Mouse (Mus musculus): Measurements from ENCODE around the gene Cab39. TPM values are rescaled to one million over a fixed set of nuclear protein-coding genes. Genes with fewer than 3 reads are reported as not detected.
"Not testable (repeated sequence)": the region's sequence is repeated elsewhere in the genome, so short reads cannot be mapped to it uniquely, and the experiment has no call there.

Cab39 gene
- total and polyA plus RNA-seq, 3 experiments: 90.2 to 239 (median 111) TPM

DNA sequence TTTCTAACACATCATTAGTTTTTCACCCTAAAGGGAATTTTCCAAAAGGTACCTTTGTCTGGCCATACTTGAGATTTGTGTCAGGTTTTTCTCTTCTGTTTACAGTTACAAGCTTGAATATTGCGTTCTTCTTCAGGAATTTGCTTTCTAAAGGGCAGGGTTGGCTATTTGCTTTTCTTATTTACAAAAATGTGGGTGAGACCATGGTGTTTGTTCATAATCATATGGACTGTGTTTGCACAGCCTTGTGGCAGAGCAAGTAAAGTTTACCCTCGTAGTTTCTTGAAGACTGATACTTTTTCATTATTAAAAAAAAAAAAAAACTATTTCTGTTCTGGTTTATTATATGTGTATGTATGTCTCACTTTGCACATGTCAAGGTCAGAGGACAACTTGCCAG is 17.5 kb downstream of the Cab39 start:
- Histone ChIP-seq H3K27ac (ENCODE audit: insufficient read depth, low read depth) (no peak overlapping the region), H3K4me2 (ENCODE audit: insufficient read depth, low read depth, poor library complexity, severe bottlenecking) (no peak overlapping the region), H3K9me3 (replicated peaks; ENCODE audit: low read length) (no peaks in the 10 kb centered on the region), H3K9ac (ENCODE audit: insufficient read depth, low read depth) (no peak overlapping the region), H3K4me1 (ENCODE audit: control insufficient read depth in 1 of 2, insufficient read depth in 2 of 2) (peaks cover 5 to 64% of the 10 kb centered on the region in 2 experiments; a peak in 3 of 4 replicates), H3K4me3 (replicated peaks in 1 of 3; ENCODE audit: low read depth in 2 of 3, low read length in 2 of 3, poor library complexity in 1 of 3) (no peak overlapping the region), H3K36me3 (replicated peaks in 1 of 2; ENCODE audit: control insufficient read depth in 1 of 2, insufficient read depth in 1 of 2, low read length in 1 of 2) (peaks cover 0 to 60% of the 10 kb centered on the region in 2 experiments), H3K79me2 (replicated peaks; ENCODE audit: control insufficient read depth, extremely low read depth, insufficient read depth, poor library complexity, severe bottlenecking) (peaks cover 90% of the 10 kb centered on the region), H3K27me3 (replicated peaks) (no peaks in the 10 kb centered on the region)
- in situ Hi-C loops (cut with MboI; ENCODE audit: low pct_ligation_motif_present, low pct_unique_long_range_greater_than_20kb, low sequenced_read_pairs) (no loop called here), dilution Hi-C loops (cut with MboI; ENCODE audit: extremely low pct_ligation_motif_present, extremely low pct_unique_long_range_greater_than_20kb, low sequenced_read_pairs) (no loop called here)
- no peak for DNase-seq (ENCODE audit: extremely low read depth)
- no peak for TF ChIP-seq CTCF (conservative IDR thresholded peaks at IDR 0.05 in 1 of 2, IDR thresholded peaks at IDR 0.05 in 1 of 2; ENCODE audit: low read depth in 2 of 2, low read length in 2 of 2)
- no peak for TF ChIP-seq TBP (conservative IDR thresholded peaks at IDR 0.05; ENCODE audit: low read depth, low read length)
- TF ChIP-seq POLR2A (IDR thresholded peaks at IDR 0.05; ENCODE audit: low read depth, low read length): no peak

DNA sequence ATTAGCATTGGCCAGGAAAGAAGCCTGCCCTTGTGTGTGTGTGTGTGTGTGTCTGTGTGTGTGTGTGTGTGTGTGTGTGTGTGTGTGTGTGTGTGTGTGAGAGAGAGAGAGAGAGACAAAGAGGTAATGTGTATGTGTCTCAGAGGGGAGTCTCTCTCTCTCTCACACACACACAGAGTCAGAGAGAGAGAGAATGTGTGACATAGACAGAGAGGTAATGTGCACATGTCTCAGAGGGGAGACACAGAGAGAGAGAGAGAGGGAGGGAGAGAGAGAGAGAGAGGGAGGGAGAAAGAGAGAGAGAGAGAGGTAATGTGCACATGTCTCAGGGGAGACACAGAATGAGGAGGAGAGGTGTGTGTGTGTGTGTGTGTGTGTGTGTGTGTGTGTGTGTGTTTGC is 21.0 kb downstream of the Cab39 start:
- Histone ChIP-seq H3K36me3 (replicated peaks in 1 of 2; ENCODE audit: control insufficient read depth in 1 of 2, insufficient read depth in 1 of 2, low read length in 1 of 2) (peaks cover 10 to 72% of the 10 kb centered on the region in 2 experiments), H3K4me1 (ENCODE audit: control insufficient read depth in 1 of 2, insufficient read depth in 2 of 2) (peaks cover 0 to 31% of the 10 kb centered on the region in 2 experiments; a peak in 2 of 4 replicates), H3K79me2 (replicated peaks; ENCODE audit: control insufficient read depth, extremely low read depth, insufficient read depth, poor library complexity, severe bottlenecking) (peaks cover 76% of the 10 kb centered on the region)
- H3K27ac ChIP-seq (ENCODE audit: insufficient read depth, low read depth); DNase-seq (ENCODE audit: extremely low read depth); H3K4me2 ChIP-seq (ENCODE audit: insufficient read depth, low read depth, poor library complexity, severe bottlenecking); H3K27me3 ChIP-seq (replicated peaks); H3K9ac ChIP-seq (ENCODE audit: insufficient read depth, low read depth); H3K4me3 ChIP-seq (replicated peaks in 1 of 3; ENCODE audit: low read depth in 2 of 3, low read length in 2 of 3, poor library complexity in 1 of 3); in situ Hi-C loops (cut with MboI; ENCODE audit: low pct_ligation_motif_present, low pct_unique_long_range_greater_than_20kb, low sequenced_read_pairs); H3K9me3 ChIP-seq (replicated peaks; ENCODE audit: low read length); dilution Hi-C loops (cut with MboI; ENCODE audit: extremely low pct_ligation_motif_present, extremely low pct_unique_long_range_greater_than_20kb, low sequenced_read_pairs): not testable (repeated sequence)

DNA sequence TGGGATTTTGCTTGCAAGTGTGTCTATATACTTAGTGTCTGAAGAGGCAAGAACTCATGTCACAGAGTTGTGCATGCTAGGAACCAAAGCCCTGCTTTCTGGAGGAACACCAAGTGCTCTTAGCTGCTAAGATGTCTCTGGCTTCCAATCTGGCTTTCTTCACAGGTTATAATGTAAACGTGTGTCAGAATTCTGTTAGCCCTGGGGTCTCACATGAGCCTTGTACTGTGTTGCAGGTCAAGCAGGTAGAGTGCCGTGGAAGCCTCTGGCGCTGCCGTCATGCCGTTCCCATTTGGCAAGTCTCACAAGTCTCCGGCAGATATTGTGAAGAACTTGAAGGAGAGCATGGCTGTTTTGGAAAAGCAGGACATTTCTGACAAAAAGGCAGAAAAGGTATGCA is 24.9 kb downstream of the Cab39 start:
- H3K4me3 ChIP-seq (replicated peaks in 1 of 3; ENCODE audit: low read depth in 2 of 3, low read length in 2 of 3, poor library complexity in 1 of 3): no peak overlapping the region
- in situ Hi-C loops (cut with MboI; ENCODE audit: low pct_ligation_motif_present, low pct_unique_long_range_greater_than_20kb, low sequenced_read_pairs): no loop called here
- peaks cover 53% of the 10 kb centered on the region for H3K79me2 ChIP-seq (replicated peaks; ENCODE audit: control insufficient read depth, extremely low read depth, insufficient read depth, poor library complexity, severe bottlenecking)
- H3K9me3 ChIP-seq (replicated peaks; ENCODE audit: low read length): peaks cover 6% of the 10 kb centered on the region
- peaks cover 0 to 10% of the 10 kb centered on the region in 2 experiments; a peak in 2 of 4 replicates for H3K4me1 ChIP-seq (ENCODE audit: control insufficient read depth in 1 of 2, insufficient read depth in 2 of 2)
- no peak overlapping the region for H3K9ac ChIP-seq (ENCODE audit: insufficient read depth, low read depth)
- no peak overlapping the region for H3K27ac ChIP-seq (ENCODE audit: insufficient read depth, low read depth)
- TF ChIP-seq POLR2AphosphoS2 (IDR thresholded peaks at IDR 0.05; ENCODE audit: low read depth, low read length) (no peak), HCFC1 (IDR thresholded peaks at IDR 0.05; ENCODE audit: low read depth, low read length) (no peak)
- no peak for DNase-seq (ENCODE audit: extremely low read depth)
- no peak overlapping the region for H3K4me2 ChIP-seq (ENCODE audit: insufficient read depth, low read depth, poor library complexity, severe bottlenecking)
- H3K27me3 ChIP-seq (replicated peaks): no peaks in the 10 kb centered on the region
- dilution Hi-C loops (cut with MboI; ENCODE audit: extremely low pct_ligation_motif_present, extremely low pct_unique_long_range_greater_than_20kb, low sequenced_read_pairs): no loop called here
- H3K36me3 ChIP-seq (replicated peaks in 1 of 2; ENCODE audit: control insufficient read depth in 1 of 2, insufficient read depth in 1 of 2, low read length in 1 of 2): peaks cover 38 to 94% of the 10 kb centered on the region in 2 experiments

DNA sequence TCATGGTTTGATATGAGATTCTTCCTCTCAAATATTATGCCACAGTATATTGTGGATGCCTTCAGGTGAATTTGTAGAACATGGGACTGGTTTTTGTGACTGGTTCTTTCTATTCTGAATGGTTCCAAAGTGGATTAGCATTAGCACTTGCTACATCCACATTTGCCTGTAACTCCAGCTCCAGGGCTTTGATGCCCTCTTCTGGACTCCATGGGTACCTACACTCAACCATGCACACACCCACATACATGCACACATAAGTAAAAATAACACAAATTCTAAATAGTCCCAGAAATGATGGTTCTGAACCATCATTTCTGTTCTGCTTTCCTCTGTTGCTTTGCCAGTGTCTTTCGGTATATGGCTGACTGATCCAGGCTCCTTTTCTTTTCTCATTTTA is 26.5 kb downstream of the Cab39 start:
- Histone ChIP-seq H3K79me2 (replicated peaks; ENCODE audit: control insufficient read depth, extremely low read depth, insufficient read depth, poor library complexity, severe bottlenecking) (peaks cover 38% of the 10 kb centered on the region), H3K4me3 (replicated peaks in 1 of 3; ENCODE audit: low read depth in 2 of 3, low read length in 2 of 3, poor library complexity in 1 of 3) (no peak overlapping the region), H3K9ac (ENCODE audit: insufficient read depth, low read depth) (no peak overlapping the region), H3K27me3 (replicated peaks) (no peaks in the 10 kb centered on the region), H3K9me3 (replicated peaks; ENCODE audit: low read length) (peaks cover 8% of the 10 kb centered on the region), H3K4me1 (ENCODE audit: control insufficient read depth in 1 of 2, insufficient read depth in 2 of 2) (peaks cover 0 to 13% of the 10 kb centered on the region in 2 experiments; a peak in 2 of 4 replicates), H3K36me3 (replicated peaks in 1 of 2; ENCODE audit: control insufficient read depth in 1 of 2, insufficient read depth in 1 of 2, low read length in 1 of 2) (peaks cover 44 to 97% of the 10 kb centered on the region in 2 experiments), H3K27ac (ENCODE audit: insufficient read depth, low read depth) (no peak overlapping the region), H3K4me2 (ENCODE audit: insufficient read depth, low read depth, poor library complexity, severe bottlenecking) (no peak overlapping the region)
- DNase-seq (ENCODE audit: extremely low read depth): no peak
- dilution Hi-C loops (cut with MboI; ENCODE audit: extremely low pct_ligation_motif_present, extremely low pct_unique_long_range_greater_than_20kb, low sequenced_read_pairs): no loop called here
- in situ Hi-C loops (cut with MboI; ENCODE audit: low pct_ligation_motif_present, low pct_unique_long_range_greater_than_20kb, low sequenced_read_pairs): no loop called here
- peak; percentile 34 for TF ChIP-seq RAD21 (IDR thresholded peaks at IDR 0.05; ENCODE audit: low read depth, low read length)
- TF ChIP-seq CTCF (conservative IDR thresholded peaks at IDR 0.05 in 1 of 2, IDR thresholded peaks at IDR 0.05 in 1 of 2; ENCODE audit: low read depth in 2 of 2, low read length in 2 of 2): peak in 1 of 2 experiments; percentile 37; a peak in 2 of 4 replicates
- TF ChIP-seq MAZ (IDR thresholded peaks at IDR 0.05; ENCODE audit: low read depth, low read length): no peak
- TF ChIP-seq SMC3 (IDR thresholded peaks at IDR 0.05; ENCODE audit: low read depth, low read length): 0 out of 2 replicates have a peak, but pooled peaks have one; percentile 3
